Mouse (Mus musculus) stomach, postnatal 0 days (tissue): ENCODE results near the gene Zfp362. TPM values are rescaled to one million over a fixed set of nuclear protein-coding genes. Genes with fewer than 3 reads are reported as not detected.
A peak's percentile ranks its signal among the peaks of the same experiment; 100 is the strongest.

ENCODE experiments used
- ATAC-seq: fragments of 200-750 bp; cut with Nextera tagmentation; 2 replicates; pipeline ENCODE4 v1.8.0; 2017; ENCODE audit not compliant: low FRiP score, low TSS enrichment
- DNase-seq: peaks from one replicate; pipeline ENCODE4 v3.0.0-alpha.2; 2016; ENCODE audit warnings: low spot score
- H3K27ac ChIP-seq: fragments of 300-500 bp; sonication (generic); replicated peaks from 2 replicates; pipeline ENCODE4 v1.5.1; 2014; ENCODE audit warnings: mild to moderate bottlenecking, control low read depth
- H3K27me3 ChIP-seq: fragments of 300-500 bp; sonication (generic); 2 replicates; pipeline ENCODE4 v1.6.1; 2014; ENCODE audit warnings: low read length; ENCODE audit not compliant: control insufficient read depth, insufficient read depth
- H3K36me3 ChIP-seq: fragments of 300-500 bp; sonication (generic); 2 replicates; pipeline ENCODE4 v1.6.1; 2014; ENCODE audit warnings: low read length, mixed read lengths; ENCODE audit not compliant: control insufficient read depth, insufficient read depth
- H3K4me1 ChIP-seq: fragments of 300-500 bp; sonication (generic); replicated peaks from 2 replicates; pipeline ENCODE4 v1.6.1; 2014; ENCODE audit warnings: antibody characterized with exemption; ENCODE audit not compliant: control insufficient read depth, insufficient read depth
- H3K4me2 ChIP-seq: fragments of 300-500 bp; sonication (generic); replicated peaks from 2 replicates; pipeline ENCODE4 v1.6.1; 2014; ENCODE audit warnings: low read depth, mild to moderate bottlenecking, control low read depth, moderate library complexity
- H3K4me3 ChIP-seq: fragments of 300-500 bp; sonication (generic); 2 replicates; pipeline ENCODE4 v1.5.1; 2014; ENCODE audit warnings: low read depth, low read length, control low read depth
- H3K9ac ChIP-seq: fragments of 300-500 bp; sonication (generic); 2 replicates; pipeline ENCODE4 v1.6.1; 2014; ENCODE audit warnings: mild to moderate bottlenecking, low read length, control low read depth, mixed read lengths
- H3K9me3 ChIP-seq: fragments of 300-500 bp; sonication (generic); 2 replicates; pipeline ENCODE4 v1.6.1; 2016; ENCODE audit warnings: low read length; ENCODE audit not compliant: control insufficient read depth
- CTCF ChIP-seq: IDR thresholded peaks from 2 replicates; pipeline ENCODE4 v1.5.1; 2016; ENCODE audit warnings: antibody characterized with exemption, low read depth, mild to moderate bottlenecking, moderate library complexity
- EP300 ChIP-seq: optimal IDR thresholded peaks from 2 replicates; pipeline ENCODE3; 2016; ENCODE audit warnings: antibody characterized with exemption
- WGBS: fragments of 180-500 bp; shearing (Covaris S2); extraction: QIAGEN DNeasy Blood & Tissue Kit; methylation state at CpG from one replicate; pipeline ENCODE4 v1.1.7; 2014; 5-methylcytosine and 5-hydroxymethylcytosine counted together
- polyA plus RNA-seq: library from polyadenylated mRNA; unstranded; fragments of >200 nt; fragmentation: Nextera tagmentation; extraction: Ambion mirVana; gene quantifications from 2 replicates; pipeline ENCODE4 v1.2.1, GENCODE M21; 2015

Gene Zfp362
- polyA plus RNA-seq, 1 experiment from 2014 or later, result 11.3 TPM

DNA sequence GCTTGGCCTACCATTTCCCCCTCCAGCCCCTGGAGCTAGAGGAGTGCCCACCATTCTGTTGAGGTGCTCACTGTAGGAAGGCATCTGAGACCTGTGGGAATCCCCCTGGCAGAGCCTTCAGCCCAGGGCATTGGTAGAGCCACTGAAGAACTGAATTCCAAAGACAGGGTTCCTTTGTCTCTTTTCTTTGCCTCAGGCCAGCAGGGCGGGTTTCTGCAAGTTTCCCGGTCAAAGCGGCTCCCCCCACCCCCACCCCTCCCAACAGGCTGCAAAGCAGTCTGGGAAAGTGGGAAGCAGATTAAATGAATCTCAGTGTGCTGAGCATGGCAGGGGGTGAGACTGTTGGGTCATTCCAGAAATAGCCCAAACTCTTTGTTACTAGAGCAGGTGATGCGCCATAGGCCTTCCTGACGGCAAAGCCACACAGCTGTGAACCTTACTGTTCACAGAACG, 68.7 kb downstream of the Zfp362 start:
- DNase-seq (peak; percentile 61), ATAC-seq (no peak)
- peak overlapping the region; percentile 61 for H3K27ac ChIP-seq
- H3K4me2 ChIP-seq, result no peak overlapping the region
- no peaks in the 10 kb centered on the region for H3K36me3 ChIP-seq
- no peak overlapping the region for H3K4me3 ChIP-seq
- no peaks in the 10 kb centered on the region for H3K9me3 ChIP-seq
- H3K27me3 ChIP-seq, result no peaks in the 10 kb centered on the region
- H3K4me1 ChIP-seq, result peaks cover 31% of the 10 kb centered on the region
- no peak overlapping the region for H3K9ac ChIP-seq
- TF ChIP-seq CTCF (no peak), EP300 (no peak)
- 17% methylated on average over 6 of the region's 6 CpGs for WGBS

DNA sequence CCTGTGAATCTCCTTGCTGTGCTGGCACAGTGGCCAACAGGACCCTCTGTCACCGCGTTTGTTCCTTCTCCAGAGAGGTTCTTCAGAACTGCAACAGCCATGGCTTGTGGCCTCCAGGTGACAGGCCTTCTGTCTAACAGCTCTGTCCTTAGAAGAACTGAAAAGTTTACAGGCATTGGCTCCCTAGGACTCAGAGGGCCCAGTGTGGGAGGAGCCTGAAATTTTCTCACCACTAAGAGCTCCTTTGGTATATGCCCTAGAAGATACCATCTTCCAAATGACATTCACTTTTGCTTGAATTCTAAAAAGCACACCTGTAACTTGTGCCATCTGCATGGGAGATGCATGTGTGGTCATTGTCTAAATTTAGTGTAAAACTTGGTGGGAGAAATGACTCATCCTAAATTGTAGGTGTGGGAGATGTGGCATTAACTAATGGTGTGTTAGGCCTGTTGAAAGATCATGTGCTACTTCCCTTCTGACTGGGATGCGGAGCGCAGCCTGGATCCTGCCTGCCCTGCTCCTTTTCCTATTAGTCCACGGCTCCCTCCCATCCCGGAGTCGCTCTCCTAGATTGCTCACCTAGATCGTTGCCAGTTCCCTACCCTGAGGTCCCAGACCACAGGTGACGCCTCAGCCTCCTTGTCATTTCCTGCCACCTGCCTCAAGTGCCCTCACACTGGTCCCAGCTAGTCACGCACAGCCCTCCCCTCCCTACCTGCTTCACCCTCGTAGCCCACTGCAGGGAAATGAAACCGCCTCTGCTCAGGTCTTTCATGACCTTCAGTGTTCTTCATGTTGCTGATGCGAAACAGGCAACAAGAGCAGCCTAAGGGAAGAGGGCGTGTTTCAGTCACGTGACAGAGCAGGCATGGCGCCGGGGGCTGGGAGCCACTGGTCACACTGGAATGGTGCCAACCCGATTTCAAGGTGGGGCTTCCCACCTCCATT, 70.8 kb downstream of the Zfp362 start:
- Histone ChIP-seq H3K4me1 (peaks cover 35% of the 10 kb centered on the region), H3K27ac (peak overlapping the region; percentile 65), H3K9ac (no peak overlapping the region), H3K36me3 (no peaks in the 10 kb centered on the region), H3K9me3 (no peaks in the 10 kb centered on the region), H3K4me2 (peak overlapping the region; percentile 6; the same call in 1 of the 2 replicates), H3K4me3 (no peak overlapping the region), H3K27me3 (no peaks in the 10 kb centered on the region)
- TF ChIP-seq EP300, result no peak
- no peak for TF ChIP-seq CTCF
- 56% methylated on average over 18 of the region's 18 CpGs for WGBS
- DNase-seq (peak; percentile 58), ATAC-seq (peak; percentile 33)

DNA sequence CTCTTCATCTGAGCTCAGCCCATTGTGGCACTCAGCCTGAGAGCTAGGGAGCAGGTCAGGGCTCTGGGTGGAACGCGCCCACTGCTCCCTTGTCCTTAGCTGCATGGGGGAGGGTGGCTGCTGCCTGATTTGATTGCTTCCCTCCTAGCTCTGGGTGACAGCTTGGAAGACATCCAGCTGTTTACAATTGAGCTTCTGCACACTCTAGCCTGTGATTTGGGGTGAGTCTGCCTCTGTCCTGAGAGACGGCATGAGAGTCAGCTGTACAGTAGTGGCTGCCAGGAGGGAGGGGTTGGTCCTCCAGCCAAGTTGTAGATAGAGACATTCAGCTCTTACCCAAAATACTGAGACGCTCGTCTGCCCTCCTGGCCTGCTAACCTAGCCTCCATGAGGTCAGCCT, 71.6 kb downstream of the Zfp362 start:
- TF ChIP-seq CTCF (peak; percentile 2; the same call in 1 of the 2 replicates), EP300 (no peak)
- Histone ChIP-seq H3K4me1 (peaks cover 39% of the 10 kb centered on the region), H3K9me3 (no peaks in the 10 kb centered on the region), H3K4me2 (peak overlapping the region; percentile 32; the same call in 1 of the 2 replicates), H3K4me3 (no peak overlapping the region), H3K27me3 (no peaks in the 10 kb centered on the region), H3K27ac (peak overlapping the region; percentile 65), H3K9ac (peak overlapping the region; percentile 23; the same call in 1 of the 2 replicates), H3K36me3 (no peaks in the 10 kb centered on the region)
- 18% methylated on average over 5 of the region's 5 CpGs for WGBS
- DNase-seq (peak; percentile 56), ATAC-seq (peak; percentile 55; the same call in 1 of the 2 replicates)

DNA sequence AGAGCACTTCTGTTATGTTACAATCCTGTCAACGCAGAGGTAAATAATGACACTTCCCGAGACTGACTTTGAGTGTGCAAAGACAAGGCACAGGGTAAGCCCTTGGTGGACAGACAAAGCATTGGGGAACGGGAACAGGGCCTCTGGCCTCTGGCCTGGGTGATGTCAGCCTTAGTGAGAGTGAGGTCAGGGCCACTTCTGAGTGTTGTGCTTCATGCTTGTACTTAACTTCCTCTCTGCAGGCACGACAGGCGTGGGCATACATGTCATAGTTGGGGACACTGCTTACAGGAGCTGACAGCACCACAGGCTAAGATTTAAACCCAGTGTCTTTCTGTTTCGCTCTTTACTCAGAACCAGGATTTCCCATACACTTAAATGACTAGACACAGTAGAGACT, 72.3 kb downstream of the Zfp362 start:
- Histone ChIP-seq H3K27me3 (no peaks in the 10 kb centered on the region), H3K9me3 (no peaks in the 10 kb centered on the region), H3K36me3 (no peaks in the 10 kb centered on the region), H3K4me3 (no peak overlapping the region), H3K4me2 (peak overlapping the region; percentile 32; the same call in 1 of the 2 replicates), H3K27ac (peak overlapping the region; percentile 59), H3K4me1 (peaks cover 39% of the 10 kb centered on the region), H3K9ac (no peak overlapping the region)
- ATAC-seq, result peak; percentile 53
- TF ChIP-seq CTCF (no peak), EP300 (no peak)
- WGBS, result 28% methylated on average over 6 of the region's 6 CpGs
- DNase-seq, result no peak

DNA sequence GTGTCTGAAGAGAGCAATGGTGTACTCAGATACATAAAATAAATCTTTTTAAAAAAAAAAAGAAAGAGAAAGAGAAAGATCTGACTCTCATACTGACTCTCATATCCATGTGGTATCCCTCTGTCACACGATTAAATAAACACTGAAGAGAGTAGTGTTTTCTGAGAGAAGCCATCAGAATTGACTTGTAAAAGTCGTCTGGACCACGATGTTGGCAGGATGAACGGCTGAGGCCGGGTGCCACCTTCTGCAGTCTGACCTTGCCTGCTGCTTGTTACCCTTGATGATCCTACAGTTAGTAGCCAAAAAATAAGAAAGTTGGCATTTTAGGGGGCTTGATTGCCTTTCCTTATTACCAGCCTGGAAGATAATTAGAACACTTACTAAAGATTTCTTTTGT, 73.1 kb downstream of the Zfp362 start:
- TF ChIP-seq CTCF (no peak), EP300 (no peak)
- H3K9me3 ChIP-seq, result no peaks in the 10 kb centered on the region
- no peak for ATAC-seq

DNA sequence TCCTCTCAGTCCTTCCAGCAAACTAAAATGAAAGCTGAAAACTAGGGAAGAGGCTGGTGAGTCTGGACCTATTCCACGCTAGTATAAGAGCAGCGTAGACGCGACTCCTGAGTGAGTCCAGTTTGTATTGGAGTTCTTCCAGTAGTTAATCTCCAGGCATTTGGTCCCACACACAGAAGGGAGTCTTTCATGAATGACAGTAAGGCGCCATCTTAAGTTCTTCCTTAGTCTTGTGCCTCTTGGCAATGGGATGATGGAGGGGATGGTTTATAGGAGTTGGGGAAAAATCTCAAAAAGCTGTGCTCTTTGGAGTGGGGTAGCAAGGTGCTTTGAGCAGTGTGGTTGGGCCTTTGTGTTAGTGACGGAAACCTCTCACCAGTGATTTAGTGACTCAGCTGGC, 75.6 kb downstream of the Zfp362 start:
- H3K27me3 ChIP-seq, result no peaks in the 10 kb centered on the region
- TF ChIP-seq CTCF, result no peak
- TF ChIP-seq EP300, result no peak
- no peaks in the 10 kb centered on the region for H3K9me3 ChIP-seq
- H3K27ac ChIP-seq, result peak overlapping the region; percentile 98
- 21% methylated on average over 6 of the region's 6 CpGs for WGBS
- no peak for DNase-seq
- H3K4me1 ChIP-seq, result peaks cover 27% of the 10 kb centered on the region
- H3K9ac ChIP-seq, result peak overlapping the region; percentile 18; the same call in 1 of the 2 replicates
- peak overlapping the region; percentile 60 for H3K4me2 ChIP-seq
- H3K4me3 ChIP-seq, result peak overlapping the region; percentile 84; the same call in 1 of the 2 replicates
- no peak for ATAC-seq
- no peaks in the 10 kb centered on the region for H3K36me3 ChIP-seq

More for the DNA sequence above, 73.1 kb downstream of the Zfp362 start:
- Histone ChIP-seq H3K4me1 (peaks cover 39% of the 10 kb centered on the region), H3K36me3 (no peaks in the 10 kb centered on the region), H3K27me3 (no peaks in the 10 kb centered on the region), H3K4me2 (no peak overlapping the region), H3K4me3 (no peak overlapping the region), H3K9ac (no peak overlapping the region), H3K27ac (no peak overlapping the region)
- WGBS, result 29% methylated on average over 5 of the region's 5 CpGs
- DNase-seq, result no peak
